Mouse (Mus musculus): Measurements from ENCODE around the gene Abcb4.
"Not testable (repeated sequence)": the region's sequence is repeated elsewhere in the genome, so short reads cannot be mapped to it uniquely, and the experiment has no call there.

Gene Abcb4

DNA sequence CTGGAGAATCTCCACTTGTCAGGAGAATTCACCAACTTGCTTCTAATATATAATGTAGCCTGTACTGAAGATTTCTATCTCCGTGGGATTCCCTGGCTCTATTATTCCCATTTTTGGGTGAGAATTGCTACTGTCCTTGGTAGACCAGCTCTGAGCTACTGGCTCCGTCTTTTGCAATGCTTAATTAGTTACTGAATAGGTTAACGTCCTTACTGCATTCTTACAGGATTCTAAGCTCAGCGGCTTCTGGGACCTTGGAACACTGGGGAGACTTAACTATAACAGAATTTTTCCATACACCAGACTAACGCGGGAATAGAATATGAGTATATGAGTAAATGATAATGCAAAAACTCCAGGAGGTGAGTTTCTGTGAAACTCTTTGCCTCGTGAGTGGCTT, 106.5 kb downstream of the Abcb4 start:
- not testable (repeated sequence) for DNase-seq

DNA sequence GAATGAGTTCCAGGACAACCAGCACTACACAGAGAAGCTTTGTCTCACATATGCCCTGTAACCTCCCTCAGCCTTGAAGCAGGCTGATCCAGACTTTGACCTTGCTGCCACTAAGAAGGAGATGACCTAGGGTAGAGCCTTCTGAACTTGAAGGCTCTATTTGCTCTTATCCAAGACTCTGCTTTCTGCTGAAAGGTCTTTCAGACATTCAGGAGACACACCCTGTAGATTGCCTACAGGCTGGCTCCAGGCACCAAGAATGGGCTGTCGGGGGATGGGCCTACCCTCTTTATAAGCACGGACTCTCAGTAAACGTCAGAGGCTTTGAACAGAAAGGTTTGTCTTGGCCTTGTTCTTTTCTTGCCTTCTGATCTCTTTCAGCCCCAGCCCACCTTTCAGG, 113.1 kb downstream of the Abcb4 start:
- not testable (repeated sequence) for DNase-seq

Measured in heart, adult 11 months (tissue).